Mouse (Mus musculus) CH12.LX (cell line): Measurements from ENCODE around the gene Gm17387. TPM values are rescaled to one million over a fixed set of nuclear protein-coding genes. Genes with fewer than 3 reads are reported as not detected.

ENCODE experiments used
- DNase-seq: peaks from one replicate; pipeline ENCODE4 v3.0.0-alpha.2; 2013; ENCODE audit errors: extremely low read depth
- H3K27ac ChIP-seq: 2 replicates; pipeline ENCODE4 v1.5.1; 2012; ENCODE audit warnings: low read depth, mild to moderate bottlenecking, control low read depth, moderate library complexity; ENCODE audit not compliant: insufficient read depth
- H3K27me3 ChIP-seq: replicated peaks from 2 replicates; pipeline ENCODE3; 2012; ENCODE audit warnings: inconsistent platforms
- H3K36me3 ChIP-seq, 2 experiments: replicated peaks in 1 of 2; 2 replicates each; pipeline versions ENCODE3 to v1.6.1; 2012; ENCODE audit warnings: inconsistent platforms in 1 of 2, low read length in 1 of 2, mild to moderate bottlenecking in 1 of 2, mixed read lengths in 1 of 2, moderate library complexity in 1 of 2; ENCODE audit not compliant: control insufficient read depth in 1 of 2, insufficient read depth in 1 of 2
- H3K4me1 ChIP-seq, 2 experiments: 2 replicates each; pipeline ENCODE4 v1.6.1; 2012; ENCODE audit warnings: inconsistent platforms in 1 of 2, moderate library complexity in 1 of 2; ENCODE audit not compliant: insufficient read depth in 2 of 2, control insufficient read depth in 1 of 2
- H3K4me2 ChIP-seq: 2 replicates; pipeline ENCODE4 v1.6.1; 2012; ENCODE audit warnings: low read depth, mild to moderate bottlenecking, control low read depth; ENCODE audit not compliant: poor library complexity, insufficient read depth, severe bottlenecking
- H3K4me3 ChIP-seq, 3 experiments: fragments of 150-350 bp in 1 of 3; sonication (generic) in 1 of 3; replicated peaks in 1 of 3; 2 replicates each; pipeline versions ENCODE3 to v1.5.1; 2011 to 2012; ENCODE audit warnings: low read depth in 2 of 3, low read length in 2 of 3, mild to moderate bottlenecking in 2 of 3, moderate library complexity in 2 of 3, control low read depth in 1 of 3, improper control_type of control experiment in 1 of 3, inconsistent platforms in 1 of 3, mixed read lengths in 1 of 3; ENCODE audit not compliant: poor library complexity in 1 of 3
- H3K79me2 ChIP-seq: replicated peaks from 2 replicates; pipeline ENCODE4 v1.6.1; 2012; ENCODE audit warnings: mild to moderate bottlenecking, moderate library complexity; ENCODE audit not compliant: control insufficient read depth, poor library complexity, insufficient read depth, severe bottlenecking; ENCODE audit errors: extremely low read depth
- H3K9ac ChIP-seq: 2 replicates; pipeline ENCODE4 v1.6.1; 2012; ENCODE audit warnings: low read depth, mild to moderate bottlenecking, control low read depth, moderate library complexity; ENCODE audit not compliant: insufficient read depth
- H3K9me3 ChIP-seq: replicated peaks from 2 replicates; pipeline ENCODE3; 2012; ENCODE audit warnings: low read length, inconsistent platforms, mixed read lengths
- BHLHE40 ChIP-seq: IDR thresholded peaks from 2 replicates; pipeline ENCODE4 v1.6.1; 2011; ENCODE audit warnings: mild to moderate bottlenecking, low read depth, low read length, improper control_type of control experiment
- E2F4 ChIP-seq: IDR thresholded peaks from 2 replicates; pipeline ENCODE4 v1.6.1; 2011; ENCODE audit warnings: low read depth, low read length, improper control_type of control experiment; ENCODE audit not compliant: insufficient replicate concordance
- ELF1 ChIP-seq: IDR thresholded peaks from 2 replicates; pipeline ENCODE4 v1.6.1; 2014; ENCODE audit warnings: low read depth, mild to moderate bottlenecking, inconsistent platforms, low read length, improper control_type of control experiment
- EP300 ChIP-seq: IDR thresholded peaks from 2 replicates; pipeline ENCODE4 v1.6.1; 2011; ENCODE audit warnings: low read length, improper control_type of control experiment
- ETS1 ChIP-seq: conservative IDR thresholded peaks from 2 replicates; pipeline ENCODE4 v1.6.1; 2012; ENCODE audit warnings: low read depth, mild to moderate bottlenecking, inconsistent platforms, low read length, improper control_type of control experiment, moderate library complexity
- GABPA ChIP-seq: IDR thresholded peaks from 2 replicates; pipeline ENCODE4 v1.6.1; 2012; ENCODE audit warnings: low read depth, low read length, improper control_type of control experiment, inconsistent platforms; ENCODE audit not compliant: insufficient replicate concordance
- HCFC1 ChIP-seq: IDR thresholded peaks from 2 replicates; pipeline ENCODE4 v1.6.1; 2012; ENCODE audit warnings: low read depth, mild to moderate bottlenecking, inconsistent platforms, low read length, improper control_type of control experiment
- IRF4 ChIP-seq: IDR thresholded peaks from 2 replicates; pipeline ENCODE4 v1.6.1; 2014; ENCODE audit warnings: low read depth, mild to moderate bottlenecking, inconsistent platforms, low read length, improper control_type of control experiment
- JUN ChIP-seq: IDR thresholded peaks from 2 replicates; pipeline ENCODE4 v1.6.1; 2011; ENCODE audit warnings: low read depth, mild to moderate bottlenecking, low read length, improper control_type of control experiment, moderate library complexity; ENCODE audit not compliant: insufficient read depth
- JUND ChIP-seq: conservative IDR thresholded peaks from 2 replicates; pipeline ENCODE4 v1.6.1; 2011; ENCODE audit warnings: low read depth, low read length, improper control_type of control experiment
- MAFK ChIP-seq: IDR thresholded peaks from 2 replicates; pipeline ENCODE4 v1.6.1; 2011; ENCODE audit warnings: low read length, improper control_type of control experiment; ENCODE audit not compliant: insufficient replicate concordance
- MAX ChIP-seq: IDR thresholded peaks from 2 replicates; pipeline ENCODE4 v1.6.1; 2011; ENCODE audit warnings: low read length, improper control_type of control experiment
- MAZ ChIP-seq: IDR thresholded peaks from 2 replicates; pipeline ENCODE4 v1.6.1; 2012; ENCODE audit warnings: low read depth, mild to moderate bottlenecking, inconsistent platforms, low read length, improper control_type of control experiment, moderate library complexity
- MEF2A ChIP-seq: IDR thresholded peaks from 2 replicates; pipeline ENCODE4 v1.6.1; 2014; ENCODE audit warnings: low read depth, mild to moderate bottlenecking, inconsistent platforms, low read length, improper control_type of control experiment, borderline replicate concordance
- MXI1 ChIP-seq: IDR thresholded peaks from 2 replicates; pipeline ENCODE4 v1.6.1; 2011; ENCODE audit warnings: mild to moderate bottlenecking, low read depth, low read length, improper control_type of control experiment
- NELFE ChIP-seq: IDR thresholded peaks from 2 replicates; pipeline ENCODE4 v1.6.1; 2011; ENCODE audit warnings: low read depth, low read length, improper control_type of control experiment
- POLR2A ChIP-seq: IDR thresholded peaks from 2 replicates; pipeline ENCODE4 v1.6.1; 2011; ENCODE audit warnings: low read depth, mild to moderate bottlenecking, improper control_type of control experiment, low read length
- RCOR1 ChIP-seq: conservative IDR thresholded peaks from 2 replicates; pipeline ENCODE4 v1.6.1; 2012; ENCODE audit warnings: low read depth, mild to moderate bottlenecking, inconsistent platforms, low read length, improper control_type of control experiment
- SIN3A ChIP-seq: IDR thresholded peaks from 2 replicates; pipeline ENCODE4 v1.6.1; 2012; ENCODE audit warnings: low read length, improper control_type of control experiment, inconsistent platforms
- USF1 ChIP-seq: IDR thresholded peaks from 2 replicates; pipeline ENCODE4 v1.6.1; 2014; ENCODE audit warnings: low read depth, mild to moderate bottlenecking, inconsistent platforms, low read length, improper control_type of control experiment
- USF2 ChIP-seq: conservative IDR thresholded peaks from 2 replicates; pipeline ENCODE4 v1.6.1; 2011; ENCODE audit warnings: low read depth, low read length, improper control_type of control experiment
- ZMIZ1 ChIP-seq: IDR thresholded peaks from 2 replicates; pipeline ENCODE4 v1.6.1; 2012; ENCODE audit warnings: low read depth, mild to moderate bottlenecking, inconsistent platforms, low read length, improper control_type of control experiment
- dilution Hi-C: fragments of 300-500 bp; cut with MboI; formaldehyde crosslinking; loops from 2 replicates; pipeline ENCODE4 v1.14.3; 2020; ENCODE audit warnings: low sequenced_read_pairs; ENCODE audit not compliant: extremely low pct_unique_long_range_greater_than_20kb, extremely low pct_ligation_motif_present
- in situ Hi-C: fragments of 300-500 bp; cut with MboI; formaldehyde crosslinking; loops from 3 replicates; pipeline ENCODE4 v1.14.3; 2019; ENCODE audit warnings: low sequenced_read_pairs, low pct_ligation_motif_present, low pct_unique_long_range_greater_than_20kb, mixed read lengths
- polyA plus RNA-seq: library from polyadenylated mRNA; unstranded; fragments of >175 nt; gene quantifications from 2 replicates; pipeline ENCODE4 v1.2.1, GENCODE M21; 2012; ENCODE audit warnings: low read depth; ENCODE audit not compliant: insufficient read length
- total RNA-seq, 2 experiments: library from RNA; depleted of rRNA; stranded (reverse); fragments of 300-350 nt in 1 of 2; fragments of >200 nt in 1 of 2; gene quantifications; 2 replicates each; pipeline ENCODE4 v1.2.3; 2012 to 2014

Gene Gm17387
- total and polyA plus RNA-seq, 3 experiments, result not detected

DNA sequence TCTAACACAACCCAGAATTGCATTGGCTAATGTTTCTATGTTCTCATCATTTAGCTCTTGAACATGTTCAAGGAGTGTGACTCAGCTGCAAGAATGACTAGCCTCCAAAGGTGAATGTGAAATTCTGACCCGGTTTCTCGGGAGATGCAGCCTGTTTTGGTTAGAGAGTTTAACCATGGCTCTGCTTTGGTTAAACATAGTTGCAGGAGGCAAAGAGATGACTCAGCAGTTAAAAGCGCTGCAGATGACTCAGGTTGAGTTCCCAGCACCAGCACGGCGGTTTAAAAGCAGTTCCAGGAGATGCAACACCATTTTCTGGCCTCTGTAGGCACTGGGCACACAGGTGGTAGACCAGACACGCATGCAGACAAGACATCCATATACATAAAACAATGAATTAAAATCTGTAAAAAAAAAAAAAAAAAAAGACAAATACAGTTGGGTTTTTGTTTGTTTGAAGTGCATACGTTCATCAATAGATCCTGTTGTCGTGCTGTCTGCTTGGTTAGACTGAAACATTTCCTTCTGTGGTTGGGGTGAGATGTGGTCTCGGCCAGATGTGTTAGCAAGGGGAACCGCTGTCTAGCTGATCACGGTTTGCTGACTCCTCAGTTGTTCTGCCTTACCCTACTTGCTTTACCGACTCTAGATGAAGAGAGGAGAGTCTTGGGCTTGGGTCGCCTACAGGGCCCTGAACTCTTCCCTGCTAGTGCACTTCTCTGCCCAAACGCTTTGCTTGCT, 29.8 kb downstream of the Gm17387 start:
- in situ Hi-C loops, result no loop called here
- no peak overlapping the region for H3K4me3 ChIP-seq
- H3K27me3 ChIP-seq, result peaks cover 60% of the 10 kb centered on the region
- peak overlapping the region; percentile 9; the same call in 1 of the 2 replicates for H3K4me2 ChIP-seq
- H3K79me2 ChIP-seq, result no peaks in the 10 kb centered on the region
- H3K9me3 ChIP-seq, result peaks cover 16% of the 10 kb centered on the region
- peak overlapping the region; percentile 27; the same call in 1 of the 2 replicates for H3K27ac ChIP-seq
- H3K9ac ChIP-seq, result peak overlapping the region; percentile 19; the same call in 1 of the 2 replicates
- TF ChIP-seq USF1 (no peak), IRF4 (no peak), POLR2A (no peak), EP300 (0 out of 2 replicates have a peak, but pooled peaks have one; percentile 20), USF2 (no peak), HCFC1 (no peak), JUND (no peak), MXI1 (peak; percentile 27; the same call in 1 of the 2 replicates), MAFK (peak; percentile 96), E2F4 (no peak), RCOR1 (no peak), ELF1 (no peak), SIN3A (peak; percentile 37; the same call in 1 of the 2 replicates), BHLHE40 (peak; percentile 41; the same call in 1 of the 2 replicates), NELFE (no peak), MEF2A (peak; percentile 84), JUN (peak; percentile 15; the same call in 1 of the 2 replicates), MAX (no peak), ETS1 (peak; percentile 27; the same call in 1 of the 2 replicates), ZMIZ1 (no peak)
- dilution Hi-C loops, result no loop called here
- peak; percentile 68 for DNase-seq
- no peaks in the 10 kb centered on the region for H3K36me3 ChIP-seq
- peaks cover 21 to 38% of the 10 kb centered on the region in 2 experiments for H3K4me1 ChIP-seq

DNA sequence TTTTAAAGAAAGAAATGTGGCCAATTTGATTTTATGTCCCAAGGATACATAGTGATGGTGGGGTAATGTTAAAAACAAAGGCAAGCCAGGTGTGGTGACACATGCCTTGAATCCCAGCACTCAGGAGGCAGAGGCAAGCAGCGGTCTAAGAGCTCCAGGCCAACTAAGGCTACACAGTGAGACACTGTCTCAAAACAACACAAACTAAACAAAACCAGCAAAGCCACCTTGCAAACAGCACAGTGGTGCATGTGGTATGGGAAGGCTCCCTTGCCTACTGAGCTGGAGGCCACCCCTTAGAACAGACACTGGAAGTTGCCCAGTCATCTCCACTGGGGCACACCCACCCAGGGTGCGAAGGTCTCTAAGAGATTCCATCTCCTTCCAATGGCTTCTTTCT, 31.0 kb downstream of the Gm17387 start:
- in situ Hi-C loops (no loop called here), dilution Hi-C loops (no loop called here)
- peaks cover 68% of the 10 kb centered on the region for H3K27me3 ChIP-seq
- H3K9ac ChIP-seq, result no peak overlapping the region
- TF ChIP-seq GABPA (no peak), MAZ (no peak), JUND (no peak), MEF2A (no peak), MAFK (no peak)
- peaks cover 16% of the 10 kb centered on the region for H3K9me3 ChIP-seq
- DNase-seq, result no peak
- H3K4me3 ChIP-seq, result no peak overlapping the region
- peak overlapping the region; percentile 92 for H3K4me2 ChIP-seq
- H3K27ac ChIP-seq, result no peak overlapping the region
- no peaks in the 10 kb centered on the region for H3K36me3 ChIP-seq
- peaks cover 21 to 38% of the 10 kb centered on the region in 2 experiments for H3K4me1 ChIP-seq
- H3K79me2 ChIP-seq, result no peaks in the 10 kb centered on the region
